Mouse (Mus musculus): ENCODE measurements at regions not wholly inside any gene's neighbourhood (a gene's known extent, or its start where the extent isn't known, plus 50 kb on each side); places are given as distances from the start of the nearest gene placed in this dataset.

GRCm38 (mm10) chr3:156253172-156253934 is 308.2 kb upstream of the Negr1 start:
- no peak for DNase-seq (ENCODE audit: low spot score in 2 of 2)

- no peak for DNase-seq (ENCODE audit: low spot score in 2 of 2)
These were observed 304.9 kb upstream of the Negr1 start for GRCm38 (mm10) chr3:156256719-156257118.

GRCm38 (mm10) chr3:156264654-156265053 is 296.9 kb upstream of the Negr1 start:
- no peak for DNase-seq (ENCODE audit: low spot score in 2 of 2)

- no peak for DNase-seq (ENCODE audit: low spot score in 2 of 2)
These were observed 293.9 kb upstream of the Negr1 start for GRCm38 (mm10) chr3:156267727-156268126.

- DNase-seq (ENCODE audit: low spot score in 2 of 2): peak; percentile 22 to 32
These were observed 261.4 kb upstream of the Negr1 start for GRCm38 (mm10) chr3:156299984-156300770.

- DNase-seq (ENCODE audit: low spot score in 2 of 2): no peak
These were observed 260.3 kb upstream of the Negr1 start for GRCm38 (mm10) chr3:156301302-156301701.

- no peak for DNase-seq (ENCODE audit: low spot score in 2 of 2)
These were observed 259.8 kb upstream of the Negr1 start for GRCm38 (mm10) chr3:156301745-156302144.

- no peak for DNase-seq (ENCODE audit: low spot score in 2 of 2)
These were observed 257.4 kb upstream of the Negr1 start for GRCm38 (mm10) chr3:156304174-156304573.

- DNase-seq (ENCODE audit: low spot score in 2 of 2): no peak
These were observed 256.5 kb upstream of the Negr1 start for GRCm38 (mm10) chr3:156305064-156305463.

- no peak for DNase-seq (ENCODE audit: low spot score in 2 of 2)
These were observed 226.4 kb upstream of the Negr1 start for GRCm38 (mm10) chr3:156335033-156335793.

GRCm38 (mm10) chr3:156341484-156341883 is 220.1 kb upstream of the Negr1 start:
- no peak for DNase-seq (ENCODE audit: low spot score in 2 of 2)

- DNase-seq (ENCODE audit: low spot score in 2 of 2): no peak
These were observed 209.9 kb upstream of the Negr1 start for GRCm38 (mm10) chr3:156351727-156352126.

GRCm38 (mm10) chr3:156353430-156353829 is 208.2 kb upstream of the Negr1 start:
- no peak for DNase-seq (ENCODE audit: low spot score in 2 of 2)

- no peak for DNase-seq (ENCODE audit: low spot score in 2 of 2)
These were observed 207.6 kb upstream of the Negr1 start for GRCm38 (mm10) chr3:156353841-156354473.

- no peak for DNase-seq (ENCODE audit: low spot score in 2 of 2)
These were observed 192.8 kb upstream of the Negr1 start for GRCm38 (mm10) chr3:156368669-156369343.

GRCm38 (mm10) chr3:156376717-156377116 is 184.9 kb upstream of the Negr1 start:
- DNase-seq (ENCODE audit: low spot score in 2 of 2): no peak

- no peak for DNase-seq (ENCODE audit: low spot score in 2 of 2)
These were observed 178.7 kb upstream of the Negr1 start for GRCm38 (mm10) chr3:156382919-156383318.

- DNase-seq (ENCODE audit: low spot score in 2 of 2): no peak
These were observed 155.5 kb upstream of the Negr1 start for GRCm38 (mm10) chr3:156406136-156406535.

GRCm38 (mm10) chr3:156407112-156407511 is 154.5 kb upstream of the Negr1 start:
- no peak for DNase-seq (ENCODE audit: low spot score in 2 of 2)

GRCm38 (mm10) chr3:156410126-156410525 is 151.5 kb upstream of the Negr1 start:
- DNase-seq (ENCODE audit: low spot score in 2 of 2): no peak

- DNase-seq (ENCODE audit: low spot score in 2 of 2): no peak
These were observed 148.8 kb upstream of the Negr1 start for GRCm38 (mm10) chr3:156412757-156413156.

Data from right cerebral cortex, adult 2 months (tissue).